Mouse (Mus musculus) layer of hippocampus, adult 11-12 months (tissue): ENCODE data around the gene Fkbp7.
"Not testable (repeated sequence)": the region's sequence is repeated elsewhere in the genome, so short reads cannot be mapped to it uniquely, and the experiment has no call there.

ENCODE experiments used
- DNase-seq: peaks from one replicate; pipeline ENCODE4 v3.0.0; 2022; ENCODE audit warnings: low spot score

The Fkbp7 gene

GRCm38 (mm10) chr2:76665531-76665930 lies 7.4 kb downstream of the Fkbp7 start:
- no peak for DNase-seq

GRCm38 (mm10) chr2:76659419-76659818 lies 13.5 kb downstream of the Fkbp7 start:
- DNase-seq: no peak

GRCm38 (mm10) chr2:76658551-76658950 lies 14.4 kb downstream of the Fkbp7 start:
- DNase-seq: no peak

- DNase-seq: no peak
Measured at GRCm38 (mm10) chr2:76655982-76656381, 16.9 kb downstream of the Fkbp7 start.

- no peak for DNase-seq
Measured at GRCm38 (mm10) chr2:76655444-76655843, 17.5 kb downstream of the Fkbp7 start.

GRCm38 (mm10) chr2:76654646-76655045 lies 18.3 kb downstream of the Fkbp7 start:
- no peak for DNase-seq

- no peak for DNase-seq
Measured at GRCm38 (mm10) chr2:76653070-76653469, 19.8 kb downstream of the Fkbp7 start.

- DNase-seq: no peak
Measured at GRCm38 (mm10) chr2:76648666-76649141, 24.2 kb downstream of the Fkbp7 start.

- DNase-seq: peak; percentile 96
Measured at GRCm38 (mm10) chr2:76647883-76648570, 24.9 kb downstream of the Fkbp7 start, which contains the start of the genes Prkra and Pjvk. TSS of gene Prkra (minus strand) at chr2:76648015. TSS of gene Pjvk (plus strand) at chr2:76648476.

GRCm38 (mm10) chr2:76647441-76647869 lies 25.5 kb downstream of the Fkbp7 start:
- no peak for DNase-seq

- no peak for DNase-seq
Measured at GRCm38 (mm10) chr2:76643801-76644200, 29.1 kb downstream of the Fkbp7 start.

- no peak for DNase-seq
Measured at GRCm38 (mm10) chr2:76639637-76640036, 33.3 kb downstream of the Fkbp7 start.

- no peak for DNase-seq
Measured at GRCm38 (mm10) chr2:76631600-76631999, 41.3 kb downstream of the Fkbp7 start.

GRCm38 (mm10) chr2:76630293-76630692 lies 42.6 kb downstream of the Fkbp7 start:
- DNase-seq: no peak

- DNase-seq: not testable (repeated sequence)
Measured at GRCm38 (mm10) chr2:76622316-76622715, 50.6 kb downstream of the Fkbp7 start.

GRCm38 (mm10) chr2:76621724-76622123 lies 51.2 kb downstream of the Fkbp7 start:
- DNase-seq: no peak

- no peak for DNase-seq
Measured at GRCm38 (mm10) chr2:76620188-76620587, 52.7 kb downstream of the Fkbp7 start.

GRCm38 (mm10) chr2:76618078-76618477 lies 54.8 kb downstream of the Fkbp7 start:
- DNase-seq: peak; percentile 44
